Mouse (Mus musculus) midbrain, embryonic 10.5 days (tissue): ENCODE measurements at regions not wholly inside any gene's neighbourhood (a gene's known extent, or its start where the extent isn't known, plus 50 kb on each side); places are given as distances from the start of the nearest gene placed in this dataset.

Experiments used
- DNase-seq: peaks from one replicate; pipeline ENCODE4 v3.0.0-alpha.2; 2017; ENCODE audit warnings: low spot score
- H3K27ac ChIP-seq: fragments of 300-500 bp; sonication (generic); replicated peaks from 2 replicates; pipeline ENCODE4 v1.5.1; 2016; ENCODE audit warnings: mild to moderate bottlenecking
- H3K27me3 ChIP-seq: fragments of 300-500 bp; sonication (generic); 2 replicates; pipeline ENCODE4 v1.6.1; 2016; ENCODE audit warnings: low read depth, mild to moderate bottlenecking; ENCODE audit not compliant: poor library complexity, severe bottlenecking
- H3K36me3 ChIP-seq: fragments of 300-500 bp; sonication (generic); 2 replicates; pipeline ENCODE4 v1.6.1; 2016; ENCODE audit warnings: mild to moderate bottlenecking, moderate library complexity
- H3K4me1 ChIP-seq: fragments of 300-500 bp; sonication (generic); 2 replicates; pipeline ENCODE4 v1.6.1; 2016
- H3K4me3 ChIP-seq: fragments of 300-500 bp; sonication (generic); 2 replicates; pipeline ENCODE4 v1.5.1; 2016; ENCODE audit warnings: mild to moderate bottlenecking, moderate library complexity
- H3K9me3 ChIP-seq: fragments of 300-500 bp; sonication (generic); replicated peaks from 2 replicates; pipeline ENCODE4 v1.6.1; 2016; ENCODE audit warnings: mild to moderate bottlenecking
- WGBS: fragments of 180-500 bp; shearing (Covaris S2); methylation state at CpG from one replicate; pipeline ENCODE4 v1.1.7; 2016; 5-methylcytosine and 5-hydroxymethylcytosine counted together

- 90% methylated on average over 3 of the region's 3 CpGs for WGBS
- Histone ChIP-seq H3K9me3 (no peaks in the 10 kb centered on the region), H3K4me3 (no peak overlapping the region), H3K36me3 (no peaks in the 10 kb centered on the region), H3K27ac (no peak overlapping the region), H3K27me3 (no peaks in the 10 kb centered on the region), H3K4me1 (no peaks in the 10 kb centered on the region)
- no peak for DNase-seq
These were observed 285.8 kb upstream of the Ndst3 start for GRCm38 (mm10) chr3:123976475-123976874.

DNA sequence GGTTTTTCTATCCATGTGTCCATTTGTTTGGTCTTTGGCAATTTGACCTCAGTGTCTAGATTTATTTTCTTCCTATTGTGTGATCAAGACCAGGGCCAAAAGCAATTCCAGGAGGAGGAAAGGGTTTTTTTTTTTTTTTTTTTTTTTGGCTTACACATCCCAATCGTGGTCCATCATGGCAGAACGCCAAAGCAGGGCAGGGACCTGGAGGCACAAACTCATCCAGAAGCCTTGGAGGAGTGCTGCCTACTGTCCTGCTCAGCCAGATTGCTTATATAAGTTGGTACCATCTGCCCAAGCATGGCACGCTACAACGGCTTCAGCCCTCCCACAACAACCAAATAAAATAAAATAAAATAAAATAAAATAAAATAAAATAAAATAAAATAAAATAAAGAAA lies 286.5 kb upstream of the Ndst3 start:
- no peak for DNase-seq
- H3K4me1 ChIP-seq, result no peaks in the 10 kb centered on the region
- no peak overlapping the region for H3K4me3 ChIP-seq
- H3K27ac ChIP-seq, result no peak overlapping the region
- WGBS, result 88% methylated on average over 4 of the region's 4 CpGs
- H3K9me3 ChIP-seq, result no peaks in the 10 kb centered on the region
- H3K27me3 ChIP-seq, result no peaks in the 10 kb centered on the region
- H3K36me3 ChIP-seq, result no peaks in the 10 kb centered on the region

- no peaks in the 10 kb centered on the region for H3K4me1 ChIP-seq
- no peaks in the 10 kb centered on the region for H3K27me3 ChIP-seq
- H3K27ac ChIP-seq, result no peak overlapping the region
- no peaks in the 10 kb centered on the region for H3K36me3 ChIP-seq
- no peaks in the 10 kb centered on the region for H3K9me3 ChIP-seq
- DNase-seq, result no peak
- no peak overlapping the region for H3K4me3 ChIP-seq
These were observed 292.4 kb upstream of the Ndst3 start for GRCm38 (mm10) chr3:123983045-123983444.

DNA sequence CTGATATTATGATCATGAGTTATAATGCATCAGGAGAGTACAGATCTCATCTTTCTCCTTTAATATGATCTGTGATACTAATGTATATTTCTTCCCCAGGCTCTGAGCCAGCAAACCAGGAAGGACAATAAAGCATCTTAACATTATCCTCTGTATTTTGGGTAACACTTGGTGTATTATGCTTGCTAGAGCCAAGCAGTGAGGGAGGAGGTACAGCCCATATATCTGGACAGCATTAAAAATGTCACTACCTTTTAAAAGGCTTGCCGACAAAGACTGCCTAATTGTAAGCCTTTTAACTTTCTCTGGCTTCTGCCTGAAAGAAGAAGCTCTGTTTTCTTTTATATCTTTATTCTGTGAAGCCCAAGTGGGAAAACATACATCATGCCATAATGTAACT lies 292.9 kb upstream of the Ndst3 start:
- DNase-seq, result no peak
- H3K36me3 ChIP-seq, result no peaks in the 10 kb centered on the region
- no peaks in the 10 kb centered on the region for H3K9me3 ChIP-seq
- H3K27ac ChIP-seq, result no peak overlapping the region
- H3K27me3 ChIP-seq, result no peaks in the 10 kb centered on the region
- no peak overlapping the region for H3K4me3 ChIP-seq
- no peaks in the 10 kb centered on the region for H3K4me1 ChIP-seq
- 88% methylated on average over 1 of the region's 1 CpGs for WGBS

DNA sequence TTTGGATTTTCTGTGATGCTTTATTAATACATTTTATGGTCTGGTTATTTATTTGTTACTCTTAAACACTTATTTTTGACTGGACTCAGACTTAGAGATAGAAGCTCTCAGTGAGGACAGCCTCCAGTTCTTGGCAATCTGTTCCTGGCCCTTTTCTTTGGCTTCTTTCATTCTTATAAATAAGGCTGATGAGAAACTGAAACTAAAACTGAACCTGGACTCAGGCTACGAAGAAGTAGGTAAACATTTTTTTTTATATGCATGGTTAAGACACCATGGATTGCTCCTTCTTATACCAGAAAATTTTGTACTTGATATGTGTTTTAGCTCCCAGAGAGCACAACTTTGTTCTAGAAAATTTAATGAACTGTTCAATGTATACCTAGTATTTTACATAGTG lies 293.4 kb upstream of the Ndst3 start:
- H3K27ac ChIP-seq, result no peak overlapping the region
- WGBS, result 74% methylated on average over 1 of the region's 1 CpGs

GRCm38 (mm10) chr3:123999957-124000616 lies 309.4 kb upstream of the Ndst3 start:
- Histone ChIP-seq H3K36me3 (no peaks in the 10 kb centered on the region), H3K27me3 (no peaks in the 10 kb centered on the region), H3K27ac (no peak overlapping the region), H3K4me3 (no peak overlapping the region), H3K4me1 (no peaks in the 10 kb centered on the region), H3K9me3 (no peaks in the 10 kb centered on the region)
- no peak for DNase-seq
- 84% methylated on average over 3 of the region's 3 CpGs for WGBS

More for the DNA sequence above, 293.4 kb upstream of the Ndst3 start:
- Histone ChIP-seq H3K4me3 (no peak overlapping the region), H3K4me1 (no peaks in the 10 kb centered on the region), H3K9me3 (no peaks in the 10 kb centered on the region), H3K27me3 (no peaks in the 10 kb centered on the region), H3K36me3 (no peaks in the 10 kb centered on the region)
- no peak for DNase-seq

DNA sequence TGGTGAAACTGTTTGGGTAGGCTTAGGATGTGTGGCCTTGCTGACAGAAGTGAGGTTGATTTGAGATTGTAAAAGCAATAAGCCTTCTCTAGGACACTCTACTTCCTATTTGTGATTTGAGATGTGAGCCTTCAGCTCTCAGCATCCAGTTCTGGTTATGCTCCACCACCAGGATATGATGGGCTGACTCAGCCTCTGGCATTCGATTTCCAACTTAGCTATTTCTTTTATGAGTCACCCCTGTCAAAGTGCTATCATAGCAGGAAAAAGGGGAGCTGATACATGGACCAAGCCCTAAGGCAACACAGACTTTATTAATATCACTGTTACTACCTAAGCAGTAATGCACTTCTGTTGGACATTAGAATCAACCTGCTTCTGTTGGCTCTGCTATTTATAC lies 310.2 kb upstream of the Ndst3 start:
- DNase-seq, result no peak
- H3K27me3 ChIP-seq, result no peaks in the 10 kb centered on the region
- no peak overlapping the region for H3K27ac ChIP-seq
- no peaks in the 10 kb centered on the region for H3K4me1 ChIP-seq
- no peaks in the 10 kb centered on the region for H3K36me3 ChIP-seq
- no peak overlapping the region for H3K4me3 ChIP-seq
- no peaks in the 10 kb centered on the region for H3K9me3 ChIP-seq
- WGBS, result 92% methylated on average over 1 of the region's 1 CpGs

DNA sequence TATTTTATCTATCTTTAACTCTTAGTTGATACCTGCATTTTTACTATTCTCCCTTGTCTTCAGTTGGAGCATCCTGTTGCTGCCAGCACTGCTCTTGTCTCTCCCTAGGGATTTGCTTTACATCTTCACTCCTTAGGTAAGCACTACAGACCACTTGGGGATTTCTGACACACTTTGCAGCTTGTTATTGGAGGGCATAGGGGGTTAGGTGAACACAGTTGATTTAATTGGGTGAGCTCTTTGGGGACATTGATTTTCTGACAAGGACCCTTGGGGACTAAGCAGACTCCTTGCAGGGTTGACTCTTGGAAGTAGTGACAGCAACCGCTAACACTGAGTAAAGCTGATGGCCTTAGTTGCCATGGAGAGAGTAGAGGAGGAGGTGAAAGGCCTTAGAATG lies 309.0 kb upstream of the Tram1l1 start:
- DNase-seq, result no peak
- Histone ChIP-seq H3K4me1 (no peaks in the 10 kb centered on the region), H3K27me3 (no peaks in the 10 kb centered on the region), H3K4me3 (no peak overlapping the region), H3K36me3 (no peaks in the 10 kb centered on the region), H3K9me3 (no peaks in the 10 kb centered on the region), H3K27ac (no peak overlapping the region)
- 76% methylated on average over 1 of the region's 1 CpGs for WGBS

- no peaks in the 10 kb centered on the region for H3K27me3 ChIP-seq
- no peaks in the 10 kb centered on the region for H3K36me3 ChIP-seq
- no peaks in the 10 kb centered on the region for H3K4me1 ChIP-seq
- H3K9me3 ChIP-seq, result no peaks in the 10 kb centered on the region
- H3K27ac ChIP-seq, result no peak overlapping the region
- DNase-seq, result no peak
- H3K4me3 ChIP-seq, result no peak overlapping the region
- WGBS, result 95% methylated on average over 1 of the region's 1 CpGs
These were observed 302.0 kb upstream of the Tram1l1 start for GRCm38 (mm10) chr3:124018618-124019017.

DNA sequence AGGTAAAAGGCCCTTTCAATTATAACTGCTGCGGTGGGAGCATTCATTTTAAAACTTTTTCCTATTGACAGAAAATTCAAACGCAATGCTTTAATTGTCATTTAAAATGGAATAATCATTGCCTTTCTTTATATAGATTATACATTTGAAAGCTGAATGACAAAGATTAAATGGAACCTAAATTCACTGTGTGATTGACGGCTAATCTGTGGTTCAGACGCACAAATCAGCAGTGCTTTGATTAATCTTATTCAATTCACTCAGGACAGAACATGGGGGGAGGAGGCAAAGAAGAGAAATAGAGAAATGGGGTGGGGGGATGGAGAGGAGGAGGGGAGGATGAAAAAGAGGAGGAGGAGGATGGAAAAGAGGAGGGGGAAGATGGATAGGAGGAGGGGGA lies 294.5 kb upstream of the Tram1l1 start:
- H3K27ac ChIP-seq, result no peak overlapping the region
- no peaks in the 10 kb centered on the region for H3K27me3 ChIP-seq
- DNase-seq, result no peak
- H3K36me3 ChIP-seq, result no peaks in the 10 kb centered on the region
- H3K9me3 ChIP-seq, result no peaks in the 10 kb centered on the region
- no peak overlapping the region for H3K4me3 ChIP-seq
- H3K4me1 ChIP-seq, result 0 out of 2 replicates have a peak, but pooled peaks cover 3% of the 10 kb centered on the region
- WGBS, result 70% methylated on average over 4 of the region's 4 CpGs

DNA sequence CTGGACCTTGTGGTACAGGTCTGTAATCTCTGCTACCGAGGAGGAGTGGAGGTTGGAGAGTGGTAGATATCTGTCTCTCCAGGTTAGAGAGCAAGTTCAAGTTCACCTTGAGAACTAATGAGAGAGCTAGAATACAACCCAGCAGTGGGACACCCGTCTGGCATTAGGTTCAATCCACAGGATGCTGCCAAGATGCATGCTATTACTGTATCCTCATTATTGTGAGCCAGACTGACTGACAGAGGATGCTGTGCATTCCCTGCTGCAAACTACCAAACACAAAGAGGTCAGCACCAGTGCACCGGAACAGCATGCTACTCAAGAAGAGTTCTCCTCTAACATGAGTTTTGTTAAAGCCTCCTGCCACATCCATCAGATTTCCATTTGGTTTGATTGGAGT lies 253.6 kb upstream of the Tram1l1 start:
- WGBS, result 78% methylated on average over 3 of the region's 3 CpGs

DNA sequence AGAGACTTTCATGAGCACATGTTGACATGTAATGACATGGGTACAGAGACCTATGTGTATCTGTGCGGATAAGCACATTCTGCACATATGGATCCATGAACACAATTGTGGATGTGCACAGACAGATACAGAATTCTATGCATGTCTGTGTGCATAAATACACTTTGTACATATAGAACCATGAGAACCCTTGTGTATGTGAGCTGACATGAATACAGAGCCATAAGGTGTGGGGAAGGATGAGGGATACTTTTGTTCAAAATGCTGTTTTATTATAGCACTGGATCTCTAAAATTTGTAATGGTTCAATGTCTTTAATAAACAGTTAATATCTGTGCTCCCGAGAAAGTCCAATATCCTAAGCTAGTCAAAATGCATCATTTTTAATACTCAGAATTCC lies 253.1 kb upstream of the Tram1l1 start:
- WGBS, result 98% methylated on average over 2 of the region's 2 CpGs

More for the DNA sequence above, 253.6 kb upstream of the Tram1l1 start:
- Histone ChIP-seq H3K9me3 (no peaks in the 10 kb centered on the region), H3K27ac (no peak overlapping the region), H3K4me3 (no peak overlapping the region), H3K4me1 (no peaks in the 10 kb centered on the region), H3K36me3 (no peaks in the 10 kb centered on the region), H3K27me3 (no peaks in the 10 kb centered on the region)
- DNase-seq, result no peak

DNA sequence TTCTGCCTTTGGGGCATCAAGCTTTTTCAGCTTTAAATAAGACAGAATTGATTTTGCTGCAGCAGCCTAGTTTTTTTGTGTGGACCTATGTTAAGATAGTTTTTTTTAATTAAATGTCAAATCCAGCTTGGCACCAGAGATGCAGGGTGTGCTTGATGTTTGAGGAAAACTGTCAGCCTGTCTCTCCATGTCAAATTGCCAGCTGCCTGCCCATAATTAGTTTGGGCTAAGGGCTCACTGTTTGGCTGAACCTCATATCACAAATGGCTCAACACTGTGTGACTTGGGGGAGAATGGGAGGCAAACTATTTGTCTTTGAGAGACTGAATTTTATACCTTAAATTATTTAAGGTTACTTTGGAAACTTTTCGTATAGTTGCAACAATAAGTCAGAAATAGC lies 252.7 kb upstream of the Tram1l1 start:
- no peaks in the 10 kb centered on the region for H3K36me3 ChIP-seq
- H3K4me1 ChIP-seq, result no peaks in the 10 kb centered on the region
- no peaks in the 10 kb centered on the region for H3K27me3 ChIP-seq
- H3K27ac ChIP-seq, result no peak overlapping the region
- H3K9me3 ChIP-seq, result no peaks in the 10 kb centered on the region
- H3K4me3 ChIP-seq, result no peak overlapping the region
- 93% methylated on average over 1 of the region's 1 CpGs for WGBS
- no peak for DNase-seq

More for the DNA sequence above, 253.1 kb upstream of the Tram1l1 start:
- H3K4me1 ChIP-seq, result no peaks in the 10 kb centered on the region
- H3K9me3 ChIP-seq, result no peaks in the 10 kb centered on the region
- no peaks in the 10 kb centered on the region for H3K27me3 ChIP-seq
- DNase-seq, result no peak
- H3K36me3 ChIP-seq, result no peaks in the 10 kb centered on the region
- H3K4me3 ChIP-seq, result no peak overlapping the region
- no peak overlapping the region for H3K27ac ChIP-seq

DNA sequence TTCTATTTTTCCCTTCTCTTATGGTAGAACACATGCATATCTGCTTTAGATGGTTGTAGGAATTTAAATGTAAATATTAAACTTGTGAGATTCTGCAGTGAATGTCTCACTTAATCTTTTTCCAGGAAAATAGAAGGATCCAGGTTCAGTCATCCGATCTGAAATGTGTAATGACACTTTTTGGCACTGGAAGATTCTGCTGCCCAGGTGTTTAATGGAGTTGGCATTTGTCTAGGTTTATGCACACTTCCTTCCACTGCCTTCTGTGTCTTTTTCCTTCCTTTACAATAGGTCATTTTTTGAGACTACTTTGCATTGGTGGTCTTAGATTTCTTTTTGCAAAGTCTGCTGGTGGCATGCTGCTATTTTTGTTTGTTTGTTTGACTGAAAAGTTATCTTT lies 251.5 kb upstream of the Tram1l1 start:
- Histone ChIP-seq H3K27ac (no peak overlapping the region), H3K4me3 (no peak overlapping the region), H3K4me1 (no peaks in the 10 kb centered on the region), H3K9me3 (no peaks in the 10 kb centered on the region), H3K27me3 (no peaks in the 10 kb centered on the region), H3K36me3 (no peaks in the 10 kb centered on the region)
- DNase-seq, result no peak
- 74% methylated on average over 1 of the region's 1 CpGs for WGBS
